Mouse (Mus musculus) ES-Bruce4 (cell line): Measurements from ENCODE around the gene Unkl.

ENCODE experiments used
- CTCF ChIP-seq: IDR thresholded peaks from one replicate; pipeline ENCODE4 v1.8.1; 2011; ENCODE audit warnings: low read depth, low read length
- EP300 ChIP-seq: IDR thresholded peaks from 2 replicates; pipeline ENCODE4 v1.6.1; 2011; ENCODE audit warnings: low read depth, low read length; ENCODE audit not compliant: insufficient read depth
- POLR2A ChIP-seq: IDR thresholded peaks from one replicate; pipeline ENCODE4 v1.8.1; 2011; ENCODE audit warnings: low read length; ENCODE audit not compliant: insufficient read depth

GRCm38 (mm10) chr17:25235635-25236034, 47.4 kb downstream of the Unkl start:
- TF ChIP-seq EP300: no peak
- no peak for TF ChIP-seq POLR2A
- no peak for TF ChIP-seq CTCF
